Mouse (Mus musculus) lung, adult 2 months (tissue): ENCODE results near the gene Dync2li1. TPM values are rescaled to one million over a fixed set of nuclear protein-coding genes. Genes with fewer than 3 reads are reported as not detected.

Experiments used
- DNase-seq: peaks from one replicate; pipeline ENCODE4 v3.0.0; 2022
- H3K4me1 ChIP-seq: fragments of 200-500 bp; 2 replicates; pipeline ENCODE4 v1.6.1; 2011; ENCODE audit warnings: low read length; ENCODE audit not compliant: control insufficient read depth, insufficient read depth
- H3K4me3 ChIP-seq: fragments of 200-500 bp; replicated peaks from 2 replicates; pipeline ENCODE3; 2011; ENCODE audit warnings: low read depth, mild to moderate bottlenecking, control low read depth, low read length; ENCODE audit errors: extremely low read depth
- CTCF ChIP-seq: fragments of 200-500 bp; IDR thresholded peaks from 2 replicates; pipeline ENCODE4 v1.5.1; 2011; ENCODE audit warnings: mild to moderate bottlenecking, low read length, control low read depth; ENCODE audit not compliant: insufficient read depth
- POLR2A ChIP-seq: fragments of 200-500 bp; IDR thresholded peaks from 2 replicates; pipeline ENCODE4 v1.6.1; 2011; ENCODE audit warnings: low read depth, mild to moderate bottlenecking, control low read depth, low read length, borderline replicate concordance; ENCODE audit errors: extremely low read depth
- WGBS: fragments of 180-500 bp; shearing (Covaris S2); methylation state at CpG from one replicate; pipeline ENCODE4 v1.1.7; 2018; 5-methylcytosine and 5-hydroxymethylcytosine counted together
- polyA plus RNA-seq: library from polyadenylated mRNA; depleted of rRNA; stranded (reverse); fragments of >200 nt; gene quantifications from 2 replicates; pipeline ENCODE4 v1.2.3, GENCODE M21; 2012; rRNA removed

The Dync2li1 gene
- polyA plus RNA-seq: 5.5 and 11.4 TPM in 2 replicates

DNA sequence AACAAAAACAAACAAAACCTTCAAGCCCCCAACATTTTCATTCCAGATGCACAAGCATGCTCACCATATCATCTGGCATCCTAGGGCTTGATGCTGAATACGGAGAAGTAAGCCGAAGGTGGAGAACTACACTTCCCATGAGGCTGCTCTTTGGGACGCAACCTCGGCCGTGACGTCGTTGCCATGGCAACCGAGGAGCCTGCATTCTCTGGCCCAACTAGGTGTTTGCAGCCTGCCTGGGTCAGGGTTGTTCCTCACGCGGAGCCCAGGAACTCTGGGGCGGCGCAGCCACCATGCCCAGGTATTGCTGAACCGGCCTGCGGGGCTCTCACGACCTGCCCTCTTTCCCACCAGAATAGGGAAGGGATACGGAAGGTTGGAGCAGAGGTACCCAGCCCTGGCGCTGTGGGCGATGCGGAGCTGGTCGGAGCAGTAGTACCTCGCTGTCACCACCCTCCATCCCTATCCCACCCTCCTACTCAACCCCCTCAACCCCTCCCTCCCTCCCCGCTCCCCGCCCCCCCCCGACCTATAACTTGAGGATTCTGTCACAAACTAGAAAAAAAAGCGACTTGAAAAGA lies at the start of gene Dync2li1:
TSS of gene Dync2li1 (plus strand) at position 221 of the 581 bp plus-strand sequence.
- WGBS: under 1% methylated on average over 25 of the region's 25 CpGs
- peak within 1 kb of the TSS; percentile 77 for H3K4me3 ChIP-seq
- peak; percentile 74 for DNase-seq
- TF ChIP-seq POLR2A (peak; percentile 61; the same call in 1 of the 2 replicates), CTCF (no peak)
- H3K4me1 ChIP-seq: peaks cover 5% of the 10 kb centered on the region

DNA sequence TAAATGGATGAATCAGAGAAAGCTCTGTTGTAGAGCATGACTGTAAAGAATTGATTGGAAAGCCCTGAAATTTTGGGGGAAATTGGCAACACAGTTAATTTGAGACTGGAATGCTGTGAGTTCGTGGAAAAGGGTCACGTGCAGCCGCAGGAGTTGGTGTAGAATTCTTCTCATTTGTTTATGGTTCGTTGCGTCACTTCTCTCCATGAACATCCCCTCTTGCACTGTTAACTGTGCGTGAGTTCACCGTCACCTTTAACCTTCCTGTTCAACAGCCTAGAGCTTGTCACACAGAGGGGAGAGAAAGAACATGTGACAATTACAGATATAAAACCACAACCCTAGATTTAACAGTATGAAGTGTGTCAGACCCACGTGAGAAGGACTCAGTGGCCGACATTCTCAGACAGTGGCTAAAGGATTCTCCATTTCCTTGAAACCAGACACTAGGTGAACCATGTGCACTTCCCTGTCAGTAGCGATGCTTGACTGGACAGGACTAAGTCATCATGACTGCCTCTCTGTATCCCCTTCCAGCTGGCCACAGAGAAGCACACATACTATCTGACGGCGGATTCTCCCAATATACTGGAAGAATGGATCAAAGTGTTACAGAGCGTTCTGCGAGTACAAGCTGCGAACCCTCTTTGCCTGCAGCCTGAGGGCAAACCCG lies 49.5 kb upstream of the Dync2li1 start:
- WGBS: 75% methylated on average over 16 of the region's 16 CpGs
- Histone ChIP-seq H3K4me1 (no peaks in the 10 kb centered on the region), H3K4me3 (no peak overlapping the region)
- TF ChIP-seq POLR2A (no peak), CTCF (no peak)
- no peak for DNase-seq

DNA sequence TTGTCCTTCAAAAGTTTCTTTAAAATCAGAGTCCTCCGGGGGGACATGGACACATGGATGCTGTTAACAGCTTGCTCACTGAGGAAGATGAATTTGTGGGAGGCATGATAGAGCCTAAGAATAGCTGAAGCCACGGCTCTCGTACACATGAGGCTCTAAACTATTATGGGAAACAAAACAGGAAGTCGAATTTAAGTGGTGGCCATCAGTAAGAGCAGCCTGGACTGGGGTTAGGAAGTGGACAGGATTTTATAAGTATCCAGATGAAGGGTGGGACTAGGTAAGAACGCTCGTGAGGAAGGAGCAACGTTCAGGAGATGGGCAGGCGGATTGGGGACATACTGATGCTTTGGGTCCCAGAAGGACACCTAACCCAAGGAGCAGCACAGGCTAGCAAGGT lies 47.0 kb upstream of the Dync2li1 start:
- TF ChIP-seq POLR2A: no peak
- no peak for TF ChIP-seq CTCF
- H3K4me1 ChIP-seq: no peaks in the 10 kb centered on the region
- H3K4me3 ChIP-seq: no peak overlapping the region
- WGBS: 45% methylated on average over 8 of the region's 8 CpGs
- no peak for DNase-seq

DNA sequence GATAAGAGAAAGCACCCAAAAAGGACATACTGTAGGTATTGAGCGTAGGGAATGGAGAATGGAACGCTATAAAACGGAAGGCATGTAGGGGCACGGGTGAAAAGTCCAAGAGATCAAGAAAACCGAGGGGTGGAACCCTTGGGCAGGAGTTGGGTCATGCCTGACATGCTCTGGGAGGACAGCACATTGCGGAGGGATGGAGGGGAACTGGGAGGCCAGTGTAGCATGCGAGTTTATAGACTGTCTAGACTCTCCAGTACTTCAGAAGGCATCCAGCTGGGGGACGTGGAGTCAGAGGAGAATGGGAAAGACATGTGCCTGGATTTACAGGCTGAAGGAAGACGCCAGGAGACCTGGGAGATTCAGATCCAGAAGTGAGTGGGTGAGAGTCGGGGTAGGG lies 46.5 kb upstream of the Dync2li1 start:
- Histone ChIP-seq H3K4me1 (no peaks in the 10 kb centered on the region), H3K4me3 (no peak overlapping the region)
- TF ChIP-seq POLR2A (no peak), CTCF (no peak)
- DNase-seq: no peak
- WGBS: 90% methylated on average over 10 of the region's 10 CpGs

DNA sequence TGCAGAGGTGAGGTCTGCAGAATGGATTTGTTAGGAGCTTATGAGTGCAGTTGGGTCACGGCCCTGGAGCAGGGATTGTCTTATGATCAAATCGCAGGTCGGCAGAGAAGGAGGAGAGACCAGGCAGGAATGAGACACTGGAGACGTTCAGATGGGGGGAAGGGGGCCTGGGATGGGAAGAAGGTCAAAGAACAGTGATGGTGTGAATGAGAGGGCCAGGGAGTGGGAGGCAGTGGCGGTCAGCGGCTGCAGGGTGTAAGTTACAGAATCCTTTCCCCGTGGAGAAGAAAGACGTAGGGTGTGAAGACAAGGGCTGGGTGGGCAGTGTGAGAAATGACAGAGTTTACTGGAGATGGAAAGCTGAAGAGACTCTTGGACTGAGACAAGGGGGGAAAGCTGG lies 45.5 kb upstream of the Dync2li1 start:
- H3K4me3 ChIP-seq: no peak overlapping the region
- DNase-seq: no peak
- 70% methylated on average over 8 of the region's 8 CpGs for WGBS
- no peak for TF ChIP-seq CTCF
- no peak for TF ChIP-seq POLR2A
- H3K4me1 ChIP-seq: no peaks in the 10 kb centered on the region

DNA sequence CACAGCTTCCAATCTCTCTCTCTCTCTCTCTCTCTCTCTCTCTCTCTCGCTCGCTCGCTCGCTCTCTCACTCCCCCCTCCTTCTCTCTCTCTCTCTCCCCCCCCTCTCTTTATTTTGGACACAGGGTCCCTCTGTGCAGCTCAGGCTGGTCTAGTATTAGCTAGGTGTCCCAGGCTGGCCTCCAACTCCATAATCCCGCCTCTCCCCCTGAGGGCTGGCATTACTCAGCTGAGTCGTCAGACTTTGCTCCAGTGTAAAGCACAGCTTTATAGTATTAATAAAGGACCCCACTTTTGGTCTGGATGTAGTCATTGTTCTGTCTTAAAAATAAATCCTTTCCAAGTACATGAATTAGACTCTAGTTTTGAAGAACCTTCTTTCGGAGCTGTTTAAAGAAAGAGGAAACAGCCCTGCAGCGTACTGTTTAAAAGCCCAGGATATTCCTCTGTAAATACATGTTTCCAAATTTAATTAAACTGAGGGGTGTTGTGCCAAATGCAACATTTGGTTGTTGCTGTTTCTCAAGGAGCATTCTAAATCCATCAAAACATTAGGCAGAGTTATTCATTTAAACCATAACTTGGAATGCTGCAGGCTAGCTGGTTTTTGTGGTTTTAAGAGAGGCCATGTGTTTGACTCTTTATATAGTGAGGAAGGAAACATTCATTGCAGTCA lies 44.4 kb upstream of the Dync2li1 start:
- DNase-seq: no peak
- WGBS: 59% methylated on average over 8 of the region's 8 CpGs
- Histone ChIP-seq H3K4me3 (no peak overlapping the region), H3K4me1 (no peaks in the 10 kb centered on the region)
- TF ChIP-seq POLR2A (no peak), CTCF (no peak)

DNA sequence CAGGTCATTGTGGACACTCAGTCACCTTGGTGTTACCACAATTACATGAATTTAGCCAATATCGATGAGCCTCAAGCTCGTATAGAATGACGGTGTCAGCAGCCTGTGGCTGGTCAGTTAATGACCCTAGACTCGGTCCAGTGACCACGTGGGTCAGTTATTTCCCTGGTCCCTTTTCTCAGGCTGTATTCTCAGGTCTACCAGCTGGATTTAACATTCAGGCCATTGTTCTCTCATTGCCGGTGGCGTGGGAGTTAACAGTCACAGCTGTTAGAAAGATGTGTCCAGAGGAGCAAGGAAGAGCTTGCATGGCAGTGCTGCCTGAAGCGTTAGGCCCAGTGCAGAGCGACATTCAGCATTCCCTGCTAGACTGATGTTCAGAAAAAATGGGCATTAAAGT lies 42.2 kb upstream of the Dync2li1 start:
- no peak overlapping the region for H3K4me3 ChIP-seq
- WGBS: 82% methylated on average over 9 of the region's 9 CpGs
- H3K4me1 ChIP-seq: no peaks in the 10 kb centered on the region
- TF ChIP-seq CTCF: no peak
- TF ChIP-seq POLR2A: no peak
- no peak for DNase-seq

DNA sequence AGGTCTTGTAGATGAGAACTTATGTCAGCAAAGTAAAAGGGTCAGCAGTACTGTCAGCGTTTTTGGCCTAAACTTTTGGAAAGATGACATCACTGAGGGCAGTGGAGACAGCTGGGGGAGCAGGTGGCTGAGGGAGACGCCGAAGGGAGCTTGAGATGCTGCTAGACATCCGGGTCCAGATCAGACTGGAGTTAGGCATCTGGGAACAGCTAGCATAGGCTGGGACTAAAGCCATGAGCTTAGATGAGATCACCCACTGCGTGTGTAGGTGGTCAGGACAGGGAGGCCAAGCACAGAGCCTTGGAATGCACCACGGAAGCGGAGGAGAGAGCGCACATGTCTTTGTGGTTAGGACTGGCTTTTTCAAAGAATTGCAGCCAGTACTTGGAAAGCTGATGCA lies 41.2 kb upstream of the Dync2li1 start:
- H3K4me3 ChIP-seq: no peak overlapping the region
- 74% methylated on average over 8 of the region's 8 CpGs for WGBS
- TF ChIP-seq CTCF: no peak
- no peaks in the 10 kb centered on the region for H3K4me1 ChIP-seq
- no peak for DNase-seq

DNA sequence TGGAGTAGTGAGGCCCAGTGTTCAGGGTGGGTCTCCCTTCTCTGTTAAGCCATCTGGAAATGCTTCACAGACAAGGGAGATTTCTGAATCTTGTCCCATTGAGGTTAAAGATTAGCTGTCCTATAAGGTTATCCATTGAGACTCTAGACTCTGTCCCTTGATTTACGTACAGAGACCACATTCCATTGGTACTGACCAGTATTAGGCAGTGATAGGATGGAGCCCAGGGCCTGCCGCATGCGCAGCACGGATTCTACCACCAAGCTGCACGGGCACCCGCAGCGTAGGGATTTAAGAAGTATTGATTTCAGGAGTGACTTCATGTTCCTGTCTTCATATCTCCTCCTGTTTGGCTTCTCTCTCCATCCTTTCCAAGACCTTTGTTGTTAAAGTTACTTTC lies 36.2 kb upstream of the Dync2li1 start:
- TF ChIP-seq CTCF (no peak), POLR2A (no peak)
- Histone ChIP-seq H3K4me1 (no peaks in the 10 kb centered on the region), H3K4me3 (no peak overlapping the region)
- DNase-seq: no peak
- WGBS: 97% methylated on average over 7 of the region's 7 CpGs

DNA sequence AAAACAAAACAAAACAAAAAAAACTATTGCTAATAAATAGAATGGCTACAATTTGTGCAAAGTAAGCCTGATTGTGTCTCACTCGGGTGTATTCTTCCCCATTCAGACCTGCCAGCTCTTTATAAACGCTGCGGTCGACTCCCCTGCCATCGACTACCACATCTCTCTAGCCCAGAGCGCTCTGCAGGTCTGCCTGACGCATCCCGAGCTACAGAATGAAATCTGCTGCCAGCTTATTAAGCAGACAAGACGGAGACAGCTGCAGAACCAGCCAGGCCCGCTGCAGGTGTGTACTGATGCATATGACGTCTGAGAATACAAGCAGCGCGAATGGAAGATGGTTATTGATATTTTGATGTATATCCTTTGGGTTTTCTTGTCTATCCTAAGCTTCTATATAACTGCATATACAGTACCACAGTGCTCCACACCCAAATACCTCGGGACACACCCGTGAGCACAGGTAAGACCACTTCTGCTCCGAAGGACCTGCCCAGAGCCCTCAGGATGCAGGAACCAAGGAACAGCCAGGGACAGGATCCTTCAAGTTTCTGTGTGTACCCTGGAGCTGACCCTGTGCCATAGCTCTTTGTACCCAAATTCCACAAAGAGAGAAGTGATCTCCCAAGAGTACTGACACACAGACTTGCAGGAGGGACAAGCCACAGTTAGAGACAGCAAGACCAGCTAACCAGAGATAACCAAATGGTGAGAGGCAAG lies 34.7 kb upstream of the Dync2li1 start:
- Histone ChIP-seq H3K4me1 (no peaks in the 10 kb centered on the region), H3K4me3 (no peak overlapping the region)
- TF ChIP-seq CTCF: no peak
- TF ChIP-seq POLR2A: no peak
- WGBS: 92% methylated on average over 16 of the region's 16 CpGs
- DNase-seq: no peak
